Mouse (Mus musculus): Measurements from ENCODE around the gene Clec16a. TPM values are rescaled to one million over a fixed set of nuclear protein-coding genes. Genes with fewer than 3 reads are reported as not detected.

The Clec16a gene
- polyA plus RNA-seq, 1 experiment from 2014 or later: 11.3 TPM

DNA sequence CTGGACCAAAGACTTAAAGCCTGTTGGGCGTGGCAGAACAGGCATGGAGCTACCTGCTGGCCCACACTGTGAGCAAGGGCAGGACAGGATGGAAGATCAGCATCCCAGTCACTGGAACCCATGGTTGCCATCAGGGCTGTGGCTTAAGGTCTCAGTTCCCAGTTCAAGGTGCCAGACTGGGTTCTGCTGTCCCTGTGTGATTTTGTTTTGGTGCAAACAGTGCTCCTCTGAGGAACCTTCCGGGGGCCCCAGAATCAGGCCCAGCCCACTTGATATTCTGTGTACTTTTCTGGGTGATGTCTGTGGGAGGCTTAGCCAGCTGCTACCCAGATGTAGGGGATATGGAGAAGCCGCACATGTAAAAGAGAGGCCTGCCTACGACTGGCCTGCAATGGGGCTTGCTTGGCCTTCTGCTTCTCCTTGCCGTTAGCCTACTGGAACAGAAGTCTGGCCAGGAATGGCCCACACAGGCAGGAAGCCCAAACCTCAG lies 235.5 kb downstream of the Clec16a start:
- Histone ChIP-seq H3K27ac (ENCODE audit: low read depth) (no peak overlapping the region), H3K4me1 (ENCODE audit: insufficient read depth) (peaks cover 30% of the 10 kb centered on the region), H3K9me3 (ENCODE audit: low read length) (no peaks in the 10 kb centered on the region), H3K9ac (replicated peaks) (no peak overlapping the region), H3K36me3 (replicated peaks; ENCODE audit: insufficient read depth, low read length) (no peaks in the 10 kb centered on the region; the same call in 1 of the 2 replicates), H3K27me3 (ENCODE audit: insufficient read depth, low read length) (peaks cover 8% of the 10 kb centered on the region; the same call in 1 of the 2 replicates), H3K4me3 (ENCODE audit: low read depth, low read length) (no peak overlapping the region), H3K4me2 (ENCODE audit: low read depth, low read length) (no peak overlapping the region)
- 76% methylated on average over 5 of the region's 5 CpGs for WGBS (ENCODE audit: insufficient replicate concordance)
- ATAC-seq (no peak), DNase-seq (no peak)
- TF ChIP-seq EP300 (IDR thresholded peaks at IDR 0.05; ENCODE audit: low read depth): no peak
- TF ChIP-seq CTCF (IDR thresholded peaks at IDR 0.05; ENCODE audit: low read depth): no peak

DNA sequence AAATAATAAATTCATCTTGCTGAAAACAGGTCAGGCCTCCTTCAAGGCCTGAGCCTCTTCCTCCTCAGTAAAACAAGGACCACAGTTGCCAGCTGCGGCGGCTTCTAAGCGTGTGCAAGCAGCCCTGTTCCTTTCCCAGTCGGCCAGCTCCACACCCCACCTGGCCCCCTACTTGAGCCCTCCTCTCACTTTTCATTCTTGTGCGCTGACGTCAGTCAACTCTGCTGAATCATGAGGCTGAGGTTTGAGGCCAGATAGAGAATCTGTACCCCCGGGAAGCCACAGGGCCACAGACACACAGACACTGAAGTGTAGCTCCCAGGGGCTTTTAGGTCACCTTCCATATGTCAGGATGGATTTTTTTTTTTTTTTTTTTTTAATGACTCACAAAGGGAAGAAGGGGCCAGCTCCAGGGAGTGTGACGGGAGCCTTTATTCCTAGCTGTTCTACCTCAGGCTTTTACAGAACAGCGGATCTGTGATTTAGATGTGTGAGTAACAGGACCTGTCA lies 236.8 kb downstream of the Clec16a start:
- 71% methylated on average over 9 of the region's 9 CpGs for WGBS (ENCODE audit: insufficient replicate concordance)
- peaks cover 8% of the 10 kb centered on the region; the same call in 1 of the 2 replicates for H3K27me3 ChIP-seq (ENCODE audit: insufficient read depth, low read length)
- no peaks in the 10 kb centered on the region for H3K9me3 ChIP-seq (ENCODE audit: low read length)
- H3K27ac ChIP-seq (ENCODE audit: low read depth): no peak overlapping the region
- no peak overlapping the region for H3K4me2 ChIP-seq (ENCODE audit: low read depth, low read length)
- no peak overlapping the region for H3K4me3 ChIP-seq (ENCODE audit: low read depth, low read length)
- peaks cover 30% of the 10 kb centered on the region for H3K4me1 ChIP-seq (ENCODE audit: insufficient read depth)
- no peak overlapping the region for H3K9ac ChIP-seq (replicated peaks)
- TF ChIP-seq CTCF (IDR thresholded peaks at IDR 0.05; ENCODE audit: low read depth) (no peak), EP300 (IDR thresholded peaks at IDR 0.05; ENCODE audit: low read depth) (no peak)
- DNase-seq (no peak), ATAC-seq (no peak)
- no peaks in the 10 kb centered on the region; the same call in 1 of the 2 replicates for H3K36me3 ChIP-seq (replicated peaks; ENCODE audit: insufficient read depth, low read length)

DNA sequence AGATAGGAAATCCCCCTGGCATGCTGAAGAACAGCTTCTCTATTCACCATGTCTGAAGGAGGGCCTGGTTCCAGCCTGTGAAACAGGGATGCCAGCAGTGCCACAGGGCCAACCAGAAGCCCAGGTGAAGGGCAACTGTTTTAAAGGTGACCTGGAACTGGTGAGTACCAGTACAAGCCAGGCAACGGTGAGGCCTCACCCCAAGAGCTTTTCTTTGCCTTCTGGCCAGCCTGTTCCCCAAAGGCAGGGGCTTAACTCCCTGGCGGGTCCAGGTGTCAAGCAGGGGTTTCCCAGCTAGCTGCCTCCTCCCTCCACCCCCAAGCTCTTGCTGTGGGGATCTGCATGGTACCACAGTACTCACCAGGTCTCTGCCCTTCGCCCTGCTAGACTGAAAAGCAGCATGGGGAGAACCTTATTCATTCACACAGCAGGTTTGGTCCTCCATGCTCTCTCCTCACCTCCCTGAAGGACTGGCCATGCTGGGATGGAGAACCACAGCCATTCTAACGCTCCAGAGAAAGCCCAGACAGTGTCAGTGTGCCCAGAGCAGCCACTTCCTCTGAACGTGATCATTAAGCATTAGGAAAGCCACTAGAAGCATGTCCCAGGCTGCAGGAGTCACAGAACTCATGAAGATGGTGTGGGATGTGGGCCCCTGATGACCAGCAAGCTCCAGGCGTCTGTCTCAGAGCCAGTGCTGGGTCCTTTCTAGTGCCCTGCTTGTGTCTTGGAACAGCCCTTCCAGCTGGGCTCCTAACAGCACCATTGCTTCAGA lies 237.4 kb downstream of the Clec16a start:
- Histone ChIP-seq H3K4me3 (ENCODE audit: low read depth, low read length) (0 out of 2 replicates have a peak overlapping the region, but pooled peaks have one; percentile 96), H3K27ac (ENCODE audit: low read depth) (no peak overlapping the region), H3K9ac (replicated peaks) (no peak overlapping the region), H3K36me3 (replicated peaks; ENCODE audit: insufficient read depth, low read length) (no peaks in the 10 kb centered on the region; the same call in 1 of the 2 replicates), H3K9me3 (ENCODE audit: low read length) (no peaks in the 10 kb centered on the region), H3K4me1 (ENCODE audit: insufficient read depth) (peaks cover 34% of the 10 kb centered on the region), H3K27me3 (ENCODE audit: insufficient read depth, low read length) (peaks cover 8% of the 10 kb centered on the region; the same call in 1 of the 2 replicates), H3K4me2 (ENCODE audit: low read depth, low read length) (peak overlapping the region; percentile 84)
- DNase-seq: no peak
- 57% methylated on average over 6 of the region's 6 CpGs for WGBS (ENCODE audit: insufficient replicate concordance)
- ATAC-seq: no peak
- no peak for TF ChIP-seq EP300 (IDR thresholded peaks at IDR 0.05; ENCODE audit: low read depth)
- TF ChIP-seq CTCF (IDR thresholded peaks at IDR 0.05; ENCODE audit: low read depth): no peak

DNA sequence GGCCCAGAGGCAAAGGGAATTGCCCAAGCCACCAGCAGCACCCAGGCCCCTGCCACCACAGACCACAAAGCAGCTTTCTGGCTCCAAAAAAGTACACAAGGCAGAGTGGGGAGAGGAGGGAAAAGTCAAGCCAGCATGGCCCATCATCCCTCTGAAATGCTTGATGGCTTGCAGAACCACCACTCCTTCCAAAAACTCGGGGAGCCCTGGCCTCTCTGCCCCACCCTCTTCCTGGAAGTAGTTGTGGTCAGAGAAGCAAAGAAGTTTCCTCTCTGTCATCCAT lies 238.0 kb downstream of the Clec16a start:
- Histone ChIP-seq H3K27me3 (ENCODE audit: insufficient read depth, low read length) (peaks cover 8% of the 10 kb centered on the region; the same call in 1 of the 2 replicates), H3K4me3 (ENCODE audit: low read depth, low read length) (0 out of 2 replicates have a peak overlapping the region, but pooled peaks have one; percentile 96), H3K27ac (ENCODE audit: low read depth) (no peak overlapping the region), H3K4me1 (ENCODE audit: insufficient read depth) (peaks cover 30% of the 10 kb centered on the region), H3K4me2 (ENCODE audit: low read depth, low read length) (peak overlapping the region; percentile 84), H3K9ac (replicated peaks) (no peak overlapping the region), H3K9me3 (ENCODE audit: low read length) (no peaks in the 10 kb centered on the region), H3K36me3 (replicated peaks; ENCODE audit: insufficient read depth, low read length) (no peaks in the 10 kb centered on the region; the same call in 1 of the 2 replicates)
- ATAC-seq: no peak
- no peak for DNase-seq
- 13% methylated on average over 1 of the region's 1 CpGs for WGBS (ENCODE audit: insufficient replicate concordance)
- no peak for TF ChIP-seq CTCF (IDR thresholded peaks at IDR 0.05; ENCODE audit: low read depth)
- TF ChIP-seq EP300 (IDR thresholded peaks at IDR 0.05; ENCODE audit: low read depth): no peak

DNA sequence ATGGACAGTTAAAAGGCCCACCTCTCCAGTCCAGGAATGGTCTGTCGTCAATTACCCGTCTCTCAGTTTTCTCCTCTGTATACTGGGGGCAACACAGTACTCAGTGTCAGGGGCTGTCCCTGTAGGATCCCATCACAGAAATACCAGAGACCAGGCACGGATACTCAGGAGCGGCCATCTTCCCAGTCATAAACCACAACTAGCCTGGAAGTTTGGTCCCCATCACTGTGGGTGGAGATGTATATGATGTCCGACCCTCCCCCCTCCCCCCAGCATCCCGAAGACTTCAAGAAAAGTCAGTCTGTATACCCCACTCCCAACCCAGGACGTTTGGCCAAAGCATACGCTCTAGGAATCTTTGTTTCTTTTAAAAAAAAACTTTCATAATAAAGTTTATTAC lies 238.3 kb downstream of the Clec16a start:
- peak overlapping the region; percentile 84 for H3K4me2 ChIP-seq (ENCODE audit: low read depth, low read length)
- WGBS (ENCODE audit: insufficient replicate concordance): 64% methylated on average over 8 of the region's 8 CpGs
- H3K27ac ChIP-seq (ENCODE audit: low read depth): no peak overlapping the region
- ATAC-seq (no peak), DNase-seq (no peak)
- H3K4me1 ChIP-seq (ENCODE audit: insufficient read depth): peaks cover 28% of the 10 kb centered on the region
- no peaks in the 10 kb centered on the region for H3K9me3 ChIP-seq (ENCODE audit: low read length)
- H3K9ac ChIP-seq (replicated peaks): no peak overlapping the region
- no peak for TF ChIP-seq EP300 (IDR thresholded peaks at IDR 0.05; ENCODE audit: low read depth)
- no peak for TF ChIP-seq CTCF (IDR thresholded peaks at IDR 0.05; ENCODE audit: low read depth)
- no peaks in the 10 kb centered on the region; the same call in 1 of the 2 replicates for H3K36me3 ChIP-seq (replicated peaks; ENCODE audit: insufficient read depth, low read length)
- peak overlapping the region; percentile 96; the same call in 1 of the 2 replicates for H3K4me3 ChIP-seq (ENCODE audit: low read depth, low read length)
- peaks cover 8% of the 10 kb centered on the region; the same call in 1 of the 2 replicates for H3K27me3 ChIP-seq (ENCODE audit: insufficient read depth, low read length)
